Mouse (Mus musculus): Measurements from ENCODE around the gene Ralgapa2. TPM values are rescaled to one million over a fixed set of nuclear protein-coding genes. Genes with fewer than 3 reads are reported as not detected.

The Ralgapa2 gene
- polyA plus RNA-seq, 1 experiment from 2014 or later = 11.5 TPM

- no peaks in the 10 kb centered on the region for H3K27me3 ChIP-seq (ENCODE audit: insufficient read depth, poor library complexity, severe bottlenecking)
- H3K27ac ChIP-seq = no peak overlapping the region
- H3K36me3 ChIP-seq = no peaks in the 10 kb centered on the region
- no peak for DNase-seq (ENCODE audit: low spot score)
- H3K4me3 ChIP-seq = no peak overlapping the region
- H3K9me3 ChIP-seq = no peaks in the 10 kb centered on the region
- H3K4me1 ChIP-seq = peaks cover 15% of the 10 kb centered on the region
- 81% methylated on average over 2 of the region's 2 CpGs for WGBS
Measured at GRCm38 (mm10) chr2:146416283-146416682, 95.9 kb downstream of the Ralgapa2 start.

GRCm38 (mm10) chr2:146414484-146415291 lies 97.5 kb downstream of the Ralgapa2 start:
- Histone ChIP-seq H3K4me3 (no peak overlapping the region), H3K36me3 (no peaks in the 10 kb centered on the region), H3K9me3 (no peaks in the 10 kb centered on the region), H3K4me1 (peaks cover 15% of the 10 kb centered on the region), H3K27ac (no peak overlapping the region), H3K27me3 (ENCODE audit: insufficient read depth, poor library complexity, severe bottlenecking) (no peaks in the 10 kb centered on the region)
- no peak for DNase-seq (ENCODE audit: low spot score)
- 41% methylated on average over 8 of the region's 8 CpGs for WGBS

DNA sequence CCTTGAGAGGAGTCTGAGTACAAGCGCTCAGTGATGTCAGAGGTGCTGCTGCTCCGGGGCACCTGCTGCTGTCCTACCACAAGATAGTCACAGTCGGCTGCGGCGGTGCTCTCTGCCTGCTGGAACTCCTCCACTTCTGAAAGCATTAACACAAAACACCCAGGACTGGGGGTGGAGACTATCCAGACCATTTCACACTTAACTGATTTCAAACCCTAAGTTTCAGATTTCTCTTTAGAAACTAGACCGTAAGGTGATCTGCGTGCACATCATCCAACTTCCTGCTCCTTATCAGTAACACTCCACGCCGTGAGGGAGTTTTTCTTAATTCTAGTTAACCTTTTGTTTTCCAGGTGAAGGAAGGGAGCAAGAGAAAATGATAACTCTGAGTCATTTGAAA lies 99.4 kb downstream of the Ralgapa2 start:
- Histone ChIP-seq H3K9me3 (no peaks in the 10 kb centered on the region), H3K27ac (no peak overlapping the region), H3K4me1 (peaks cover 15% of the 10 kb centered on the region), H3K36me3 (no peaks in the 10 kb centered on the region), H3K4me3 (no peak overlapping the region), H3K27me3 (ENCODE audit: insufficient read depth, poor library complexity, severe bottlenecking) (no peaks in the 10 kb centered on the region)
- no peak for DNase-seq (ENCODE audit: low spot score)
- 29% methylated on average over 9 of the region's 9 CpGs for WGBS

GRCm38 (mm10) chr2:146411904-146412303 lies 100.2 kb downstream of the Ralgapa2 start:
- Histone ChIP-seq H3K4me1 (peaks cover 15% of the 10 kb centered on the region), H3K9me3 (no peaks in the 10 kb centered on the region), H3K27ac (no peak overlapping the region), H3K27me3 (ENCODE audit: insufficient read depth, poor library complexity, severe bottlenecking) (no peaks in the 10 kb centered on the region), H3K4me3 (no peak overlapping the region), H3K36me3 (no peaks in the 10 kb centered on the region)
- no peak for DNase-seq (ENCODE audit: low spot score)
- 82% methylated on average over 5 of the region's 5 CpGs for WGBS

GRCm38 (mm10) chr2:146407078-146407477 lies 105.1 kb downstream of the Ralgapa2 start:
- Histone ChIP-seq H3K27ac (no peak overlapping the region), H3K4me3 (no peak overlapping the region), H3K36me3 (peaks cover 4% of the 10 kb centered on the region; the same call in 1 of the 2 replicates), H3K9me3 (no peaks in the 10 kb centered on the region), H3K27me3 (ENCODE audit: insufficient read depth, poor library complexity, severe bottlenecking) (no peaks in the 10 kb centered on the region), H3K4me1 (peaks cover 5% of the 10 kb centered on the region; the same call in 1 of the 2 replicates)
- no peak for DNase-seq (ENCODE audit: low spot score)
- whole genome bisulfite sequencing = 84% methylated on average over 4 of the region's 4 CpGs

- no peak overlapping the region for H3K4me3 ChIP-seq
- DNase-seq (ENCODE audit: low spot score) = no peak
- peaks cover 5% of the 10 kb centered on the region; the same call in 1 of the 2 replicates for H3K4me1 ChIP-seq
- H3K27me3 ChIP-seq (ENCODE audit: insufficient read depth, poor library complexity, severe bottlenecking) = no peaks in the 10 kb centered on the region
- peaks cover 11% of the 10 kb centered on the region; the same call in 1 of the 2 replicates for H3K36me3 ChIP-seq
- no peak overlapping the region for H3K27ac ChIP-seq
- H3K9me3 ChIP-seq = no peaks in the 10 kb centered on the region
Measured at GRCm38 (mm10) chr2:146401588-146401987, 110.6 kb downstream of the Ralgapa2 start.

GRCm38 (mm10) chr2:146400738-146401137 lies 111.4 kb downstream of the Ralgapa2 start:
- Histone ChIP-seq H3K36me3 (peaks cover 11% of the 10 kb centered on the region; the same call in 1 of the 2 replicates), H3K4me3 (no peak overlapping the region), H3K27me3 (ENCODE audit: insufficient read depth, poor library complexity, severe bottlenecking) (no peaks in the 10 kb centered on the region), H3K27ac (no peak overlapping the region), H3K9me3 (no peaks in the 10 kb centered on the region), H3K4me1 (peaks cover 3% of the 10 kb centered on the region; the same call in 1 of the 2 replicates)
- 45% methylated on average over 2 of the region's 2 CpGs for WGBS
- DNase-seq (ENCODE audit: low spot score) = no peak

GRCm38 (mm10) chr2:146398211-146398865 lies 113.8 kb downstream of the Ralgapa2 start:
- no peaks in the 10 kb centered on the region for H3K4me1 ChIP-seq
- H3K36me3 ChIP-seq = peaks cover 7% of the 10 kb centered on the region; the same call in 1 of the 2 replicates
- no peaks in the 10 kb centered on the region for H3K9me3 ChIP-seq
- H3K27me3 ChIP-seq (ENCODE audit: insufficient read depth, poor library complexity, severe bottlenecking) = no peaks in the 10 kb centered on the region
- 89% methylated on average over 6 of the region's 6 CpGs for WGBS
- H3K4me3 ChIP-seq = no peak overlapping the region
- H3K27ac ChIP-seq = no peak overlapping the region
- no peak for DNase-seq (ENCODE audit: low spot score)

DNA sequence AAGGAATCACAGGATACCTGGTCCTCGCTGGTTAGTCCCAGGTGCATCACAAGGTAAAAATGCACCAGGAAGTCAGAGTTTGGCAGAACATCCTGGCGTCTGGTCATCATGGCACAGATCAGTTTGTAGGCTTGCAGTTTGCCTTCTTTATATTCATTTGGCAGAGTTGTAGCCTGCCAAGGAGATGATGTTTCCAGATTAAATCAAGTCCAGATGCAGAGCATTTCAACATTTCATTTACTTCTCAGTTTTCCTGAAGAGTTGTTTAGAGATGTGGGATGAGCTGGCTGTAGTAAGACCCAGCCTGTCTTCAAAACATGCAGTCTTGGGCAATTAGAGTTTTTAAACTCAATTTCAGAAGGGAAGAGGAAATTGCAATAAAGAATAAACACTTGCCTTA lies 124.9 kb downstream of the Ralgapa2 start:
- DNase-seq (ENCODE audit: low spot score) = no peak
- Histone ChIP-seq H3K4me1 (no peaks in the 10 kb centered on the region), H3K27ac (no peak overlapping the region), H3K4me3 (no peak overlapping the region), H3K9me3 (no peaks in the 10 kb centered on the region), H3K36me3 (peaks cover 10% of the 10 kb centered on the region), H3K27me3 (ENCODE audit: insufficient read depth, poor library complexity, severe bottlenecking) (no peaks in the 10 kb centered on the region)
- 85% methylated on average over 2 of the region's 2 CpGs for WGBS

DNA sequence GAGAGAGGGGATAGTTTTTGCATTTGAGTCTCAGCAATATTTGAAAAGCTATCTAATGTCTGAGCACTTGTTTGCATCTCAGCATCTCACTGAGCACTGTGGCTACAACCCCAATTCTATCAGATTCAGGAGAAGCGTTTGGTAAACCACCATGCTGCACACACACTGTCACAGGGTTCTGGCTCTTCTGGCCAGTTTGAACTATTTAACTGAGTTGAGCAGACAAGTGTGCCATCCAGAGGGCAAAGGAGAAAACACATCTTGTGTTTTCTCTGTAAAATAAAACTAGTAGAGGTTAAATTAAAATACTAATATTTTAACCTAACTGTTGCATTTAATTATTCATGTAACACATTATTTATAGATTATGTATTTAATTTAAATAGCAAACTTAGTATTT lies 127.6 kb downstream of the Ralgapa2 start:
- DNase-seq (ENCODE audit: low spot score) = no peak
- Histone ChIP-seq H3K27ac (no peak overlapping the region), H3K4me3 (no peak overlapping the region), H3K9me3 (no peaks in the 10 kb centered on the region), H3K4me1 (no peaks in the 10 kb centered on the region), H3K27me3 (ENCODE audit: insufficient read depth, poor library complexity, severe bottlenecking) (no peaks in the 10 kb centered on the region), H3K36me3 (no peaks in the 10 kb centered on the region)
- WGBS = 33% methylated on average over 1 of the region's 1 CpGs

- Histone ChIP-seq H3K27me3 (ENCODE audit: insufficient read depth, poor library complexity, severe bottlenecking) (no peaks in the 10 kb centered on the region), H3K27ac (no peak overlapping the region), H3K4me3 (no peak overlapping the region), H3K36me3 (0 out of 2 replicates have a peak, but pooled peaks cover 3% of the 10 kb centered on the region), H3K4me1 (no peaks in the 10 kb centered on the region), H3K9me3 (no peaks in the 10 kb centered on the region)
- WGBS = 84% methylated on average over 5 of the region's 5 CpGs
- no peak for DNase-seq (ENCODE audit: low spot score)
Measured at GRCm38 (mm10) chr2:146376293-146376692, 135.9 kb downstream of the Ralgapa2 start.

DNA sequence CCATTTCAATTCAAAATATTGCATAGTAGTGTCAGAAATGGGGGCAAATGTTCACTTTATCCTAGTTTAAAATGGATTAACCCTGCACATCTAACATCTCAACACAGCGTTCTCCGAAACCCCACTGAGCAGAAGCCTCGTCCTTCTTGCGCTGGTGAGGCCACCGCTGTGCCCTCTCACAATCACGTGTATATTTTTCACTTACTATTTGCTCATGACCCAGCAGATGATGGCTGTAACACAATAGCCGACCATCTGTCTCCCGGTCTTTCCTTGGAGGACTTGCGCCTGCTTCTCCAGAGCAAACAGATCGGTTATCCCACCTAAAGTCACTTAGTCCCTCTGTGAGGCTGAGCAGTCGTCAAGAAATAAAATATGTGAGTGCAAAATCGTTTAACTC lies 146.0 kb downstream of the Ralgapa2 start:
- Histone ChIP-seq H3K9me3 (no peaks in the 10 kb centered on the region), H3K27me3 (ENCODE audit: insufficient read depth, poor library complexity, severe bottlenecking) (no peaks in the 10 kb centered on the region), H3K4me3 (no peak overlapping the region), H3K27ac (no peak overlapping the region), H3K36me3 (no peaks in the 10 kb centered on the region), H3K4me1 (0 out of 2 replicates have a peak, but pooled peaks cover 6% of the 10 kb centered on the region)
- DNase-seq (ENCODE audit: low spot score) = no peak
- WGBS = 78% methylated on average over 12 of the region's 12 CpGs

- 0 out of 2 replicates have a peak, but pooled peaks cover 6% of the 10 kb centered on the region for H3K4me1 ChIP-seq
- H3K27me3 ChIP-seq (ENCODE audit: insufficient read depth, poor library complexity, severe bottlenecking) = no peaks in the 10 kb centered on the region
- no peaks in the 10 kb centered on the region for H3K36me3 ChIP-seq
- DNase-seq (ENCODE audit: low spot score) = no peak
- no peak overlapping the region for H3K27ac ChIP-seq
- H3K9me3 ChIP-seq = no peaks in the 10 kb centered on the region
- WGBS = 60% methylated on average over 11 of the region's 11 CpGs
- H3K4me3 ChIP-seq = no peak overlapping the region
Measured at GRCm38 (mm10) chr2:146365368-146365983, 146.7 kb downstream of the Ralgapa2 start.

Data from heart, embryonic 10.5 days (tissue).